Mouse (Mus musculus): Measurements from ENCODE around the gene Mpl. TPM values are rescaled to one million over a fixed set of nuclear protein-coding genes. Genes with fewer than 3 reads are reported as not detected.

Mpl gene
- polyA plus RNA-seq, 1 experiment from 2014 or later = 0.45 TPM

- Histone ChIP-seq H3K4me1 (peaks cover 23% of the 10 kb centered on the region), H3K36me3 (peaks cover 11% of the 10 kb centered on the region), H3K9me3 (no peaks in the 10 kb centered on the region), H3K27me3 (replicated peaks) (no peaks in the 10 kb centered on the region), H3K27ac (no peak overlapping the region), H3K9ac (no peak overlapping the region), H3K4me3 (replicated peaks) (no peak overlapping the region), H3K4me2 (no peak overlapping the region)
- no peak for ATAC-seq (ENCODE audit: insufficient read depth, low FRiP score, low read depth)
- WGBS = 93% methylated on average over 1 of the region's 1 CpGs
Observed at GRCm38 (mm10) chr4:118425374-118425773, 31.9 kb downstream of the Mpl start.

DNA sequence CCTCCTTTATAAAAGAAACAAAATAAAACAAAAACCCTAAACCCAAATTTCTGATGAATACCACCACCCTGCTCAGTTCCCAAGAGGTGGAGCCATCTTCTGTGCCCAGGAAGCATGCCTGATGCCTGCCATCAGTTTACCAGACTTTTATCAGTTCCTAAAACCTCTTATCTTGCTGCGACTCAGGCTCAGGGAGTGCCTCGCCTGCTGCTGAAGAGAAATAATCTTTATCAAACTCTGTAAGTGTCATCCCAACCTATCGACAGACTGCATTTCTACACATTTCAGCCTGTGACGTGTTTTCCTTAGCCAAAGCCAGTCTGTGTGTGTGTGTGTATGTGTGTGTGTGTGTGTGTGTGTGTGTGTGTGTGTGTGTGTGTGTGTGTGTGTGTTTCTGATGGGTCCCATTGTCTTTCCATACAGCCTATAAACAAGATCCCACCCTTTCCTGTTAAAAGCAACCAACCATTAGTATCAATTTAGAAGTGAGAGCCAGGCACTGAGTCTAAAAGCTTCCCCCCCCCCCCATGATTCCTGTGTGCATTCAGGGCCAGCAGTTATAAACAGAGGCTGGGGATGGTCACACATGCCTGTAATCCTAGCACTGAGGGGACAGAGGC lies 32.7 kb downstream of the Mpl start:
- H3K27me3 ChIP-seq (replicated peaks) = no peaks in the 10 kb centered on the region

GRCm38 (mm10) chr4:118421384-118421783 lies 35.9 kb downstream of the Mpl start:
- H3K27ac ChIP-seq = no peak overlapping the region
- ATAC-seq (ENCODE audit: insufficient read depth, low FRiP score, low read depth) = no peak
- WGBS = 86% methylated on average over 3 of the region's 3 CpGs
- H3K9ac ChIP-seq = no peak overlapping the region
- no peaks in the 10 kb centered on the region for H3K27me3 ChIP-seq (replicated peaks)
- H3K9me3 ChIP-seq = no peaks in the 10 kb centered on the region
- H3K4me1 ChIP-seq = no peaks in the 10 kb centered on the region
- no peak overlapping the region for H3K4me3 ChIP-seq (replicated peaks)
- H3K4me2 ChIP-seq = no peak overlapping the region
- H3K36me3 ChIP-seq = peaks cover 25% of the 10 kb centered on the region

More for the DNA sequence above, 32.7 kb downstream of the Mpl start:
- WGBS = 71% methylated on average over 4 of the region's 4 CpGs
- no peak; the same call in 1 of the 2 replicates for ATAC-seq (ENCODE audit: insufficient read depth, low FRiP score, low read depth)
- Histone ChIP-seq H3K9me3 (no peaks in the 10 kb centered on the region), H3K4me2 (no peak overlapping the region), H3K27ac (no peak overlapping the region), H3K4me1 (peaks cover 17% of the 10 kb centered on the region), H3K4me3 (replicated peaks) (no peak overlapping the region), H3K9ac (no peak overlapping the region), H3K36me3 (peaks cover 16% of the 10 kb centered on the region)

DNA sequence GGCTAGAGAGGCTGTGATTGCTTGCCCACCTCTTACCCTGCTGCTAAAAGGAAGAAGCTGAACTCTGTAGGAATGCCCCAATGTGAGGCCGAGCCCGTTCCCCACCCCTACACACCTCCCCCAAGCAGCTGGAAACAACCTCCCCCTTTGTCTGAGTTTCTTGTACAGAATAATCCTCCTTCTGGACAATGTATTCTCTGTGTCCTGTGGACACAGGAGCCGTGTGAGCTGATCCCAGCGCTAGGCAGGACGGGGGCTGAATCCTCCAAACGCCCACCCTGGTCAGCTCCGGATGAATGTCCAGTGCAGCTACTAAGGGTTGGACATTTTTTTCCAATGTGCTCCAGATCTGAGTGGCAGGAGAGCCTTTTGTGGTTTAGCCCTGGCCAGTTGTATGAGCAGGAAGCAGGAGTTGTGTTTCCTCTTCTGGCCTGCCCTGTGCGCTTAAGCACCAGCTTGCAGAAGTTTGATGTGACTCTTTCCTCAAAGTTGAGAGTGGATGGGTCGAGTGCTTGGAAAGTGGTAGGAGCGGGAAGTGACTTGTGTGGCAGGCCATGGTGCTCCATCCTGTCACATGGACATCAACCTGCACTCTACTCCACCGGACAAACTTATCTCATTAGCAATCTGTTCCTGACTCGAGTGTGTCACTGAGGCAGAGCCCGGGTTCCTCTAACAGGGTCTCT lies 40.1 kb downstream of the Mpl start:
- no peaks in the 10 kb centered on the region for H3K4me1 ChIP-seq
- ATAC-seq (ENCODE audit: insufficient read depth, low FRiP score, low read depth) = no peak; the same call in 1 of the 2 replicates
- H3K9ac ChIP-seq = no peak overlapping the region
- no peaks in the 10 kb centered on the region for H3K9me3 ChIP-seq
- H3K36me3 ChIP-seq = peaks cover 59% of the 10 kb centered on the region
- no peak overlapping the region for H3K4me2 ChIP-seq
- no peaks in the 10 kb centered on the region for H3K27me3 ChIP-seq (replicated peaks)
- H3K4me3 ChIP-seq (replicated peaks) = no peak overlapping the region
- 86% methylated on average over 13 of the region's 13 CpGs for WGBS
- no peak overlapping the region for H3K27ac ChIP-seq

DNA sequence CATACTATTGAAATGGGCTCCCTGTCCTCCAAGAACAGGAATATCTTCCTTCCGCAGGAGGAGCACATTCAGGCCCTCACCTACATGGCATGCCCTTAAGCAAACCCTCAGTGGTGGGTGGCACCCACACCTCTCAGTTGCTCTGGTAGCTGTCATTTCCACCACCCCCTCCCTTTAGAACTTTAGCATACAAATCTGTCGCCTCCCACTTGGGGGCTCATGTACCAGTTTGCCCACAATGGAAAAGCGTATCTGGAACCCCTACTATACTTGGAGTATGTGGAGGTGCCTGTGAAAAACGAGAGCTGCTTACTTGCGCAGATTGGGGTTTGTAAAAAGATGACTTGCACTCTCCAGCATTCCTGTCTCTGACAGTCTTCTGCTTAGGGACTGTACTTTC lies 41.0 kb downstream of the Mpl start:
- Histone ChIP-seq H3K4me2 (no peak overlapping the region), H3K4me1 (no peaks in the 10 kb centered on the region), H3K4me3 (replicated peaks) (no peak overlapping the region), H3K27ac (no peak overlapping the region), H3K9me3 (no peaks in the 10 kb centered on the region), H3K27me3 (replicated peaks) (no peaks in the 10 kb centered on the region), H3K36me3 (peaks cover 61% of the 10 kb centered on the region), H3K9ac (no peak overlapping the region)
- WGBS = 89% methylated on average over 5 of the region's 5 CpGs
- no peak for ATAC-seq (ENCODE audit: insufficient read depth, low FRiP score, low read depth)

- no peak overlapping the region for H3K4me2 ChIP-seq
- no peak overlapping the region for H3K4me3 ChIP-seq (replicated peaks)
- no peaks in the 10 kb centered on the region for H3K27me3 ChIP-seq (replicated peaks)
- 78% methylated on average over 2 of the region's 2 CpGs for WGBS
- peaks cover 56% of the 10 kb centered on the region for H3K36me3 ChIP-seq
- H3K27ac ChIP-seq = no peak overlapping the region
- H3K4me1 ChIP-seq = no peaks in the 10 kb centered on the region
- no peak for ATAC-seq (ENCODE audit: insufficient read depth, low FRiP score, low read depth)
- H3K9ac ChIP-seq = no peak overlapping the region
- no peaks in the 10 kb centered on the region for H3K9me3 ChIP-seq
Observed at GRCm38 (mm10) chr4:118415779-118416178, 41.5 kb downstream of the Mpl start.

DNA sequence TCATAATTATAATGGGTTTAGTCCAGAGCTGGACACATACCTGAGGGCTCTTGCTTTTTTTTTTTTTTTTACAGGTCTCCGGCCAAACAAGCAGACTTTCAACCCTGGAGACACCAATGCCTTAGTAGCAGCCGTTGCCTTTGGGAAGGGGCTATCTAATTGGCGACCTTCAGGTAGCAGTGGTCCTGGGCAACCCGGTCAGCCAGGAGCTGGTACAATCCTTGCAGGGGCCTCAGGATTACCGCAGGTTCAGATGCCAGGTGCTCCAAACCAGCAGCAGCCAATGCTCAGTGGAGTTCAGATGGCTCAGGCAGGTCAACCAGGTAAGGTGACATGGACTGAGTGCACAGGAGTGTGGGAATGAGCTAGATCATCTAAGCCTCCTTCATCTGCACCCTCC lies 43.8 kb downstream of the Mpl start:
- Histone ChIP-seq H3K27me3 (replicated peaks) (no peaks in the 10 kb centered on the region), H3K9me3 (no peaks in the 10 kb centered on the region), H3K9ac (no peak overlapping the region), H3K4me2 (no peak overlapping the region), H3K4me1 (peaks cover 7% of the 10 kb centered on the region; the same call in 1 of the 2 replicates), H3K27ac (no peak overlapping the region), H3K36me3 (peaks cover 47% of the 10 kb centered on the region), H3K4me3 (replicated peaks) (no peak overlapping the region)
- WGBS = 92% methylated on average over 5 of the region's 5 CpGs
- no peak for ATAC-seq (ENCODE audit: insufficient read depth, low FRiP score, low read depth)

DNA sequence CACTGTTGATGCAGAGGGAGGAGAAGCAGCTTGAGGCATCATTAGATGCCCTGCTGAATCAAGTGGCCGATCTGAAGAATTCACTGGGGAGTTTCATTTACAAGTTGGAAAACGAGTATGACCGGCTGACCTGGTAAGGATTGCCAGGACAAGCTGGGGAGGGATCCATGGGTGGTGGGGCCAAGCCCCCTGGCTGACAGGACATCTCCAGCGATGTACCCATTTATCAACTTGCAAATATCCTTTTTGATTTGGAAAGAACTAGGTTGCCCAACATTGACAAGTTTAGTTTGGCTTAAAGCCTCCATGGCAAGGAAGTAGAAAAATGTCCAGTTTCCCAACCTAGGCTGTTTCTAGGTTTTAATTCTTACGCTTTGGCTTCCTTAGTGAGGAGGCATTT lies 46.4 kb downstream of the Mpl start:
- no peak for ATAC-seq (ENCODE audit: insufficient read depth, low FRiP score, low read depth)
- Histone ChIP-seq H3K27ac (no peak overlapping the region), H3K27me3 (replicated peaks) (no peaks in the 10 kb centered on the region), H3K4me1 (peaks cover 13% of the 10 kb centered on the region), H3K4me3 (replicated peaks) (no peak overlapping the region), H3K4me2 (no peak overlapping the region), H3K36me3 (peaks cover 33% of the 10 kb centered on the region), H3K9ac (no peak overlapping the region), H3K9me3 (no peaks in the 10 kb centered on the region)
- 93% methylated on average over 5 of the region's 5 CpGs for WGBS

GRCm38 (mm10) chr4:118409142-118409900 lies 48.0 kb downstream of the Mpl start, which contains the start of the genes Szt2 and Med8:
Gene Szt2, minus strand, starts transcription at chr4:118409273.
Gene Med8, plus strand, starts transcription at chr4:118409337.
- Histone ChIP-seq H3K4me1 (peaks cover 13% of the 10 kb centered on the region), H3K27me3 (replicated peaks) (no peaks in the 10 kb centered on the region), H3K4me2 (peak within 1 kb of the TSS; percentile 65), H3K36me3 (peaks cover 21% of the 10 kb centered on the region), H3K4me3 (replicated peaks) (peak within 1 kb of the TSS; percentile 67), H3K9ac (peak within 1 kb of the TSS; percentile 48), H3K9me3 (no peaks in the 10 kb centered on the region), H3K27ac (peak within 1 kb of the TSS; percentile 72; the same call in 1 of the 2 replicates)
- ATAC-seq (ENCODE audit: insufficient read depth, low FRiP score, low read depth) = peak; percentile 92
- under 1% methylated on average over 53 of the region's 53 CpGs for WGBS

DNA sequence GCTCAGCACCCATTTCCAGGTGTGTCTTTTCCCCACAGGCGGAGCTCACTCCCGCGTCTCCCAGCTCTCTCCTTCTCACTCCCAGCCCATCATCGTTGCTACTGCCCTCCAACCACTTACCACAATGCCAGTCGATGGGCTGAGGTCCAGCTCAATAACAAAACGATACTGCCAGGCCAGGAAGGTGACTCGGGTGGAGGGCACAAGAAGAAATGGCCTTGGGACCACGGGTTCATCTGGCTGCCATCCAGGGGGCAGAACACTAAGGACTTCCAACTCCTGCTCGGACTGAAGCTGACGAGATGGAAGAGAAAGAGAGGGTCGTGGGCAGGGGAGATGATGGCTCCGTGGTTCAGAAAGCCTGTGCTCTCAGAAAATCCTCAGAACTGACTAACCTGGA lies 54.6 kb downstream of the Mpl start:
- no peaks in the 10 kb centered on the region for H3K4me1 ChIP-seq
- no peak for ATAC-seq (ENCODE audit: insufficient read depth, low FRiP score, low read depth)
- no peak overlapping the region for H3K4me2 ChIP-seq
- H3K27me3 ChIP-seq (replicated peaks) = no peaks in the 10 kb centered on the region
- H3K27ac ChIP-seq = no peak overlapping the region
- H3K36me3 ChIP-seq = peaks cover 28% of the 10 kb centered on the region
- no peak overlapping the region for H3K9ac ChIP-seq
- WGBS = 92% methylated on average over 12 of the region's 12 CpGs
- no peaks in the 10 kb centered on the region for H3K9me3 ChIP-seq
- H3K4me3 ChIP-seq (replicated peaks) = no peak overlapping the region

GRCm38 (mm10) chr4:118401918-118402317 lies 55.4 kb downstream of the Mpl start:
- no peaks in the 10 kb centered on the region for H3K9me3 ChIP-seq
- H3K27ac ChIP-seq = no peak overlapping the region
- peaks cover 28% of the 10 kb centered on the region for H3K36me3 ChIP-seq
- H3K4me1 ChIP-seq = no peaks in the 10 kb centered on the region
- ATAC-seq (ENCODE audit: insufficient read depth, low FRiP score, low read depth) = no peak
- H3K4me2 ChIP-seq = no peak overlapping the region
- H3K4me3 ChIP-seq (replicated peaks) = no peak overlapping the region
- H3K9ac ChIP-seq = no peak overlapping the region
- no peaks in the 10 kb centered on the region for H3K27me3 ChIP-seq (replicated peaks)
- 83% methylated on average over 5 of the region's 5 CpGs for WGBS

GRCm38 (mm10) chr4:118401421-118401820 lies 55.9 kb downstream of the Mpl start:
- Histone ChIP-seq H3K9me3 (no peaks in the 10 kb centered on the region), H3K4me3 (replicated peaks) (no peak overlapping the region), H3K9ac (no peak overlapping the region), H3K4me1 (no peaks in the 10 kb centered on the region), H3K27ac (no peak overlapping the region), H3K36me3 (peaks cover 28% of the 10 kb centered on the region), H3K4me2 (no peak overlapping the region), H3K27me3 (replicated peaks) (no peaks in the 10 kb centered on the region)
- ATAC-seq (ENCODE audit: insufficient read depth, low FRiP score, low read depth) = no peak
- WGBS = 84% methylated on average over 3 of the region's 3 CpGs

Data from stomach, embryonic 15.5 days (tissue).